Mouse (Mus musculus) neural tube, embryonic 15.5 days (tissue): Measurements from ENCODE around the gene Tll2. TPM values are rescaled to one million over a fixed set of nuclear protein-coding genes. Genes with fewer than 3 reads are reported as not detected.

Source experiments
- ATAC-seq: fragments of 200-750 bp; cut with Nextera tagmentation; 2 replicates; pipeline ENCODE4 v1.8.0; 2017; ENCODE audit warnings: mild to moderate bottlenecking, moderate TSS enrichment, moderate library complexity; ENCODE audit not compliant: low FRiP score
- H3K27ac ChIP-seq: fragments of 300-500 bp; sonication (generic); replicated peaks from 2 replicates; pipeline ENCODE4 v1.5.1; 2015; ENCODE audit warnings: mild to moderate bottlenecking, inconsistent platforms
- H3K27me3 ChIP-seq: fragments of 300-500 bp; sonication (generic); replicated peaks from 2 replicates; pipeline ENCODE4 v1.6.1; 2015; ENCODE audit warnings: inconsistent platforms
- H3K36me3 ChIP-seq: fragments of 300-500 bp; sonication (generic); 2 replicates; pipeline ENCODE4 v1.6.1; 2015; ENCODE audit warnings: inconsistent platforms
- H3K4me1 ChIP-seq: fragments of 300-500 bp; sonication (generic); 2 replicates; pipeline ENCODE4 v1.6.1; 2015; ENCODE audit warnings: inconsistent platforms
- H3K4me2 ChIP-seq: fragments of 300-500 bp; sonication (generic); 2 replicates; pipeline ENCODE4 v1.6.1; 2015; ENCODE audit warnings: inconsistent platforms, mild to moderate bottlenecking, moderate library complexity
- H3K4me3 ChIP-seq: fragments of 300-500 bp; sonication (generic); replicated peaks from 2 replicates; pipeline ENCODE4 v1.5.1; 2015; ENCODE audit warnings: mild to moderate bottlenecking, inconsistent platforms
- H3K9ac ChIP-seq: fragments of 300-500 bp; sonication (generic); replicated peaks from 2 replicates; pipeline ENCODE4 v1.6.1; 2015; ENCODE audit warnings: mild to moderate bottlenecking, inconsistent platforms
- H3K9me3 ChIP-seq: fragments of 300-500 bp; sonication (generic); replicated peaks from 2 replicates; pipeline ENCODE4 v1.6.1; 2016; ENCODE audit warnings: inconsistent platforms
- WGBS: fragments of 180-500 bp; shearing (Covaris S2); methylation state at CpG from one replicate; pipeline ENCODE4 v1.1.7; 2015; ENCODE audit warnings: mixed read lengths; 5-methylcytosine and 5-hydroxymethylcytosine counted together
- polyA plus RNA-seq: library from polyadenylated mRNA; unstranded; fragments of >200 nt; fragmentation: Nextera tagmentation; extraction: Ambion mirVana; gene quantifications from 2 replicates; pipeline ENCODE4 v1.2.1, GENCODE M21; 2015

The Tll2 gene
- polyA plus RNA-seq: 1.9 and 2.2 TPM in 2 replicates

- H3K36me3 ChIP-seq: 0 out of 2 replicates have a peak, but pooled peaks cover 3% of the 10 kb centered on the region
- peak; percentile 90 for ATAC-seq
- H3K4me2 ChIP-seq: peak within 1 kb of the TSS; percentile 97
- peak within 1 kb of the TSS; percentile 58 for H3K9ac ChIP-seq
- peak within 1 kb of the TSS; percentile 23; the same call in 1 of the 2 replicates for H3K27ac ChIP-seq
- peaks cover 29% of the 10 kb centered on the region; the same call in 1 of the 2 replicates for H3K27me3 ChIP-seq
- WGBS: 2% methylated on average over 32 of the region's 32 CpGs
- peak within 1 kb of the TSS; percentile 48 for H3K4me3 ChIP-seq
- no peaks in the 10 kb centered on the region for H3K9me3 ChIP-seq
- peaks cover 22% of the 10 kb centered on the region for H3K4me1 ChIP-seq
Observed at GRCm38 (mm10) chr19:41206811-41207344, at the start of gene Tll2. Gene Tll2, minus strand, starts transcription at chr19:41206835.

DNA sequence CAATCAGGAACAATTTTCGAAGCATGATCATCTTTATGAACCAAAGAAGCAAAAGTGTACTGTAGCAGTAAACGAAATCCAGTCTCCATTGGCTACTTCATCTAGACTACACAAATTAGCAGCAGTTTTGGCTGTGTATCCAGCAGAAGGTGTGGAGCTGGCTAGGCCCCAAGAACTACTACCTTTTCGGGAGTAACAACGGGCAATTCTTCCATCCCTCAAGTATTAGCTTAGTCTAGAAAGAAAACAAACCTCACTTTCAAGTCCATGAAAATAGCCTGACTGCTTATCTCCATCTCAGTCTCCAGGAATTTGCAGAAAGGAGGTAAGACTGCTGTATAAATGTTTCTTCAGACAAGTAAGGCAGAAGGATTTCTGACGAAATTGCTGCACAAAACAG, 47.9 kb upstream of the Tll2 start:
- no peaks in the 10 kb centered on the region for H3K27me3 ChIP-seq
- H3K9me3 ChIP-seq: no peaks in the 10 kb centered on the region
- H3K4me2 ChIP-seq: no peak overlapping the region
- no peak overlapping the region for H3K27ac ChIP-seq
- 77% methylated on average over 5 of the region's 5 CpGs for WGBS
- ATAC-seq: no peak
- no peak overlapping the region for H3K9ac ChIP-seq
- H3K4me3 ChIP-seq: no peak overlapping the region
- no peaks in the 10 kb centered on the region for H3K36me3 ChIP-seq
- peaks cover 5% of the 10 kb centered on the region; the same call in 1 of the 2 replicates for H3K4me1 ChIP-seq

DNA sequence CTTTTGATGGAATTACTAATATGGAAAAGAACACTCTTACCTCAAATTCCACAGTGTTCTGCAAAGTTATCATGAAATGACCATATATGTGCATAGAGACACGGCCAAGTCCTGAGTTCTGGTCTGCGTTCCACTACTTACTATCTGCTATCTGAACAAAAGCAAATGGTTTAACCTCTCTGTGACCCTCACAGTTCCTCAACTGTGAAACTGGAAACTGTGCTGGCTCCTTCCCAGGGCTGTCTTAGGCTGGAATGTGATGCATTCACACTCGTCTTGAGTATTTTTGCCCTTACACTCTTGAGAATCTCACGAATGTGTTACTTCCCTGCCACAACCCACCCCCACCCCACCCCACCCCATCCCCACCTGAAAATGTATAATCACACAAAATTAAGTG, 42.3 kb upstream of the Tll2 start:
- no peak overlapping the region for H3K9ac ChIP-seq
- peaks cover 4% of the 10 kb centered on the region; the same call in 1 of the 2 replicates for H3K4me1 ChIP-seq
- no peak overlapping the region for H3K27ac ChIP-seq
- no peaks in the 10 kb centered on the region for H3K27me3 ChIP-seq
- H3K9me3 ChIP-seq: no peaks in the 10 kb centered on the region
- peaks cover 10% of the 10 kb centered on the region for H3K36me3 ChIP-seq
- no peak overlapping the region for H3K4me2 ChIP-seq
- 69% methylated on average over 4 of the region's 4 CpGs for WGBS
- H3K4me3 ChIP-seq: no peak overlapping the region
- ATAC-seq: no peak

GRCm38 (mm10) chr19:41248271-41248670, 41.6 kb upstream of the Tll2 start:
- Histone ChIP-seq H3K9ac (no peak overlapping the region), H3K4me1 (peaks cover 4% of the 10 kb centered on the region; the same call in 1 of the 2 replicates), H3K4me2 (no peak overlapping the region), H3K4me3 (no peak overlapping the region), H3K27ac (no peak overlapping the region), H3K36me3 (peaks cover 10% of the 10 kb centered on the region), H3K27me3 (no peaks in the 10 kb centered on the region), H3K9me3 (no peaks in the 10 kb centered on the region)
- 94% methylated on average over 3 of the region's 3 CpGs for WGBS
- no peak for ATAC-seq

GRCm38 (mm10) chr19:41246271-41246670, 39.6 kb upstream of the Tll2 start:
- ATAC-seq: no peak
- Histone ChIP-seq H3K4me2 (no peak overlapping the region), H3K36me3 (peaks cover 27% of the 10 kb centered on the region), H3K9me3 (no peaks in the 10 kb centered on the region), H3K4me3 (no peak overlapping the region), H3K4me1 (peaks cover under 1% of the 10 kb centered on the region; the same call in 1 of the 2 replicates), H3K9ac (no peak overlapping the region), H3K27me3 (no peaks in the 10 kb centered on the region), H3K27ac (no peak overlapping the region)
- WGBS: 84% methylated on average over 4 of the region's 4 CpGs

GRCm38 (mm10) chr19:41244581-41244980, 37.9 kb upstream of the Tll2 start:
- 68% methylated on average over 6 of the region's 6 CpGs for WGBS
- peaks cover 27% of the 10 kb centered on the region for H3K36me3 ChIP-seq
- no peaks in the 10 kb centered on the region for H3K9me3 ChIP-seq
- no peak overlapping the region for H3K9ac ChIP-seq
- no peak for ATAC-seq
- H3K27me3 ChIP-seq: no peaks in the 10 kb centered on the region
- no peak overlapping the region for H3K27ac ChIP-seq
- H3K4me3 ChIP-seq: no peak overlapping the region
- no peak overlapping the region for H3K4me2 ChIP-seq
- H3K4me1 ChIP-seq: no peaks in the 10 kb centered on the region

- Histone ChIP-seq H3K27me3 (no peaks in the 10 kb centered on the region), H3K4me2 (no peak overlapping the region), H3K9me3 (no peaks in the 10 kb centered on the region), H3K36me3 (peaks cover 38% of the 10 kb centered on the region), H3K4me1 (no peaks in the 10 kb centered on the region), H3K4me3 (no peak overlapping the region), H3K27ac (no peak overlapping the region), H3K9ac (no peak overlapping the region)
- 92% methylated on average over 5 of the region's 5 CpGs for WGBS
- no peak for ATAC-seq
Observed at GRCm38 (mm10) chr19:41241997-41242396, 35.4 kb upstream of the Tll2 start.

GRCm38 (mm10) chr19:41233698-41234097, 27.1 kb upstream of the Tll2 start:
- no peak overlapping the region for H3K4me3 ChIP-seq
- no peak for ATAC-seq
- H3K9ac ChIP-seq: no peak overlapping the region
- H3K27ac ChIP-seq: no peak overlapping the region
- WGBS: 91% methylated on average over 4 of the region's 4 CpGs
- H3K4me1 ChIP-seq: no peaks in the 10 kb centered on the region
- H3K9me3 ChIP-seq: no peaks in the 10 kb centered on the region
- peaks cover 50% of the 10 kb centered on the region for H3K36me3 ChIP-seq
- H3K27me3 ChIP-seq: no peaks in the 10 kb centered on the region
- no peak overlapping the region for H3K4me2 ChIP-seq

DNA sequence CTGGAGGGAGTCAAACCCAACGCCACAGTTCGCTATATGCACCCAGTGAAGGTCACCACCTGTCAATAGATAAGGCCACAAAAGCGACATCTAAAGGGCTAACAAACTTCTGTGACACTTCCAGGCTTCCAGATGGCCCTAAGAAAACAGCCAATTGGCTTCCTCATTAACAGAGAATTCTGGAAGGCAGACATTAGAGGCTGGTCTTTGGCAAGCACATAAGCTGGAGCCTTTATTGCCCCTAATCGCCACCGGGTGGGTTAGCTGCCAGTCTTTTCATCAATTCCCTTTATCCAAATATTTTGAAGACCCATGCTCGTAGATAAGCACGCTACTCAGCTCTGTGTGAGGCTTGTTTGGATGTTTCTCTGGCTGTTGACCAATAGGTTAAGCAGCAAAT, 1.7 kb upstream of the Tll2 start:
- Histone ChIP-seq H3K9me3 (no peaks in the 10 kb centered on the region), H3K36me3 (0 out of 2 replicates have a peak, but pooled peaks cover 6% of the 10 kb centered on the region), H3K4me1 (peaks cover 22% of the 10 kb centered on the region), H3K9ac (no peak overlapping the region), H3K4me3 (no peak overlapping the region), H3K27me3 (peaks cover 29% of the 10 kb centered on the region; the same call in 1 of the 2 replicates), H3K4me2 (no peak overlapping the region), H3K27ac (no peak overlapping the region)
- no peak for ATAC-seq
- 50% methylated on average over 7 of the region's 7 CpGs for WGBS

DNA sequence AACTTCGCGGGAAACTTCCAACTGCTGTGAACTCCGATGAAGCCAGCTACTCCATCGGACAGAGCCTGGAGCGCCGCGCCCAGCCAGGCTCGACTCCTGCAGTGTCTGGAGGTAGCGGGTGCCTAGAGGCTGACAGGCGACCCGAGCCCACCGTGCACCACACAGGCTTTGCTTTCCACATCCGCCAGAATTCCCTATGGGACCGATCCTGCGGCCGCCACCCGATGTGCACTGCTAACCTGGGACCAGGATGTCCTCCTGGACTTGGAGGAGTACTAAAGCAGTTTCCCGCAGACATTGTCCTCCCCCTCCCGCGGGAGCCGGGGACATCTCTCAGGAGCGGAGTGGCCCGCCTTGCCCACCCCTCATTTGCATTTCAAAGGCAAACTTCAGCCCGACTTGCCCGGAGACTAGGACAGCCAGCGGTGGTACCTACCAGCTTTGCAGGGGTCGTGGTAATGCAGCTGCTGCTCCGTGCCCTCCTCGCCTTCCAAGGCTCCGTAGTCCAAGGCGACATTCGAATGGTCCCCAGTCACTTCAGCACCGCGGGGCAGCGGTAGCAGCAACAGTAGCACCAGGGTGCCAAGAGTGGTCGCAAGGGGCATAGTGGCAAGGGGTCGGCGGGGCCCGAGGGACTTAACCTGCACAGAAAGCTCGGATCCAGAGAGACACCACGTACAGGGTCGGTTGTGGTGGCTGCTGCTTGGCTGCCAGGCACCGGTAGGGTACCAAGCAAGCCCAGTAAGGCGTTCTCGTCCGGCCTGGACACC, 409 bp downstream of the Tll2 start:
- peaks cover 29% of the 10 kb centered on the region; the same call in 1 of the 2 replicates for H3K27me3 ChIP-seq
- 0 out of 2 replicates have a peak, but pooled peaks cover 3% of the 10 kb centered on the region for H3K36me3 ChIP-seq
- H3K27ac ChIP-seq: 0 out of 2 replicates have a peak overlapping the region, but pooled peaks have one; percentile 23
- WGBS: under 1% methylated on average over 46 of the region's 46 CpGs
- peaks cover 22% of the 10 kb centered on the region for H3K4me1 ChIP-seq
- ATAC-seq: peak; percentile 32
- peak overlapping the region; percentile 48 for H3K4me3 ChIP-seq
- H3K9ac ChIP-seq: peak overlapping the region; percentile 58
- peak overlapping the region; percentile 97 for H3K4me2 ChIP-seq
- no peaks in the 10 kb centered on the region for H3K9me3 ChIP-seq

DNA sequence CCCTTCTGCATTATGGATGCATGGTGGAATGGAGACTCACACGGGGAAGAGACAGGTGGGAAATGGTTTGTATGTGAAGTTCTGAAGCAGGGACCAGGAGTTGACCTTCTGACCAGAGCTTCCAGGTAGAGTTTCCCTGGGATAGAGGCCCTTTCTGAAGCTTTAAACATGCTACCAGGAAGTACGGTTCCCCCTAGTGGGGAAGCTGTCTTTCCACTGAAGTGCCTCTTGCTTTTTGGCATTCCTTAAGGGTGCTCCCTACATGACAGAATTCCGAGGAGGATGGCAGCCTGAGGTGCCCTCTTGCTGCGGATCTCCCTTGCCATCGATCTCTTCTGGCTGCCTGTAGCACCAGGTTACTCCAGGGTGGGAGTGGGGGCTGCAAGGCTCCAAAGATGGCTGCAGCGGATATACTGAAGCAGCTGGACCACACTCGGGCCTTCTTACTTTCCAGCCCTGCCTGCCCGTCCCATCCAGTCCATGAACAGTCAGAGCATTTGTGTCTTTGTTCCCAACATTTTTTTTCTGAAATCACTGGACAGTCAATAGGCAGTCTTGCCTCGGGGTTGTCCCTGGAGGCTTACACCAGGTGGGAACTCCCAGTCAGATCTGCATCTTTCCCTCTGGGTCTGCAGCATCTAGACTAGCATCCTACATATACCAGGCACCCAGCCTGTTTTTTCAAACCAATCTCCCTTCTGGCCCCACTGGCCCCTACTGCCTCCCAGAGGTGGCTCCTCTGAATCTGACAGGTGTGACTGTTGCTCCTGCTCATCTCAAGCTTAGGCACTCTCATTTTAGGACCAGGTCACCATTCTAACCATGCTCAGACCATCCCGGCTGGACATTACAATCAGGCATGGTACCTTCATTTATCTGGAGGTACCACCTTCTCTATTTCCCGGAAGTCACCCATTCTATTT, 2.2 kb downstream of the Tll2 start:
- no peak for ATAC-seq
- no peaks in the 10 kb centered on the region for H3K9me3 ChIP-seq
- 66% methylated on average over 11 of the region's 11 CpGs for WGBS
- no peak overlapping the region for H3K9ac ChIP-seq
- no peaks in the 10 kb centered on the region for H3K36me3 ChIP-seq
- H3K4me3 ChIP-seq: no peak overlapping the region
- peaks cover 25% of the 10 kb centered on the region; the same call in 1 of the 2 replicates for H3K27me3 ChIP-seq
- H3K27ac ChIP-seq: no peak overlapping the region
- H3K4me2 ChIP-seq: peak overlapping the region; percentile 97
- H3K4me1 ChIP-seq: peaks cover 22% of the 10 kb centered on the region
